Mouse (Mus musculus) brain, embryonic 14.5 days (tissue): ENCODE results near the gene Olfr1148.

ENCODE experiments used
- CTCF ChIP-seq: fragments of 200-500 bp; IDR thresholded peaks from 2 replicates; pipeline ENCODE4 v1.5.1; 2012; ENCODE audit warnings: inconsistent platforms, mild to moderate bottlenecking, moderate library complexity, borderline replicate concordance; ENCODE audit not compliant: insufficient read depth, insufficient read length; ENCODE audit errors: extremely low read depth
- POLR2A ChIP-seq: fragments of 200-500 bp; IDR thresholded peaks from 2 replicates; pipeline ENCODE4 v1.6.1; 2012; ENCODE audit warnings: mild to moderate bottlenecking, inconsistent platforms, borderline replicate concordance; ENCODE audit not compliant: poor library complexity, insufficient read depth, insufficient read length, severe bottlenecking; ENCODE audit errors: extremely low read depth

GRCm38 (mm10) chr2:87855562-87855961, 25.2 kb downstream of the Olfr1148 start, which contains the start of gene Olfr1151:
- TF ChIP-seq POLR2A (no peak), CTCF (no peak)
